Mouse (Mus musculus): Measurements from ENCODE around the gene Astn2.
A peak's percentile ranks its signal among the peaks of the same experiment; 100 is the strongest.

Astn2 gene

GRCm38 (mm10) chr4:65565493-65565892 is 838.9 kb downstream of the Astn2 start:
- no peak for DNase-seq (ENCODE audit: low spot score in 2 of 2)

GRCm38 (mm10) chr4:65548561-65548960 is 855.9 kb downstream of the Astn2 start:
- no peak for DNase-seq (ENCODE audit: low spot score in 2 of 2)

GRCm38 (mm10) chr4:65545582-65545981 is 858.8 kb downstream of the Astn2 start:
- DNase-seq (ENCODE audit: low spot score in 2 of 2) = no peak

GRCm38 (mm10) chr4:65532071-65532736 is 872.2 kb downstream of the Astn2 start:
- no peak for DNase-seq (ENCODE audit: low spot score in 2 of 2)

- no peak for DNase-seq (ENCODE audit: low spot score in 2 of 2)
These were observed 872.8 kb downstream of the Astn2 start for GRCm38 (mm10) chr4:65531621-65532020.

GRCm38 (mm10) chr4:65530901-65531300 is 873.5 kb downstream of the Astn2 start:
- DNase-seq (ENCODE audit: low spot score in 2 of 2) = no peak

- no peak for DNase-seq (ENCODE audit: low spot score in 2 of 2)
These were observed 896.3 kb downstream of the Astn2 start for GRCm38 (mm10) chr4:65508101-65508500.

- no peak for DNase-seq (ENCODE audit: low spot score in 2 of 2)
These were observed 897.5 kb downstream of the Astn2 start for GRCm38 (mm10) chr4:65506870-65507269.

- DNase-seq (ENCODE audit: low spot score in 2 of 2) = peak; percentile 37 to 45
These were observed 908.0 kb downstream of the Astn2 start for GRCm38 (mm10) chr4:65496463-65496834.

- DNase-seq (ENCODE audit: low spot score in 2 of 2) = no peak
These were observed 908.5 kb downstream of the Astn2 start for GRCm38 (mm10) chr4:65495705-65496462.

GRCm38 (mm10) chr4:65491541-65491940 is 912.9 kb downstream of the Astn2 start:
- no peak for DNase-seq (ENCODE audit: low spot score in 2 of 2)

- no peak for DNase-seq (ENCODE audit: low spot score in 2 of 2)
These were observed 914.7 kb downstream of the Astn2 start for GRCm38 (mm10) chr4:65489711-65490110.

- DNase-seq (ENCODE audit: low spot score in 2 of 2) = no peak
These were observed 922.8 kb downstream of the Astn2 start for GRCm38 (mm10) chr4:65481632-65482031.

GRCm38 (mm10) chr4:65477106-65477505 is 927.3 kb downstream of the Astn2 start:
- peak in 1 of 2 experiments; percentile 8 for DNase-seq (ENCODE audit: low spot score in 2 of 2)

GRCm38 (mm10) chr4:65475925-65476560 is 928.4 kb downstream of the Astn2 start:
- DNase-seq (ENCODE audit: low spot score in 2 of 2) = no peak

GRCm38 (mm10) chr4:65473141-65473540 is 931.3 kb downstream of the Astn2 start:
- DNase-seq (ENCODE audit: low spot score in 2 of 2) = no peak

- DNase-seq (ENCODE audit: low spot score in 2 of 2) = no peak
These were observed 955.2 kb downstream of the Astn2 start for GRCm38 (mm10) chr4:65449171-65449570.

GRCm38 (mm10) chr4:65441746-65442145 is 962.7 kb downstream of the Astn2 start:
- no peak for DNase-seq (ENCODE audit: low spot score in 2 of 2)

GRCm38 (mm10) chr4:65430804-65431203 is 973.6 kb downstream of the Astn2 start:
- peak in 1 of 2 experiments; percentile 8 for DNase-seq (ENCODE audit: low spot score in 2 of 2)

GRCm38 (mm10) chr4:65427480-65427879 is 976.9 kb downstream of the Astn2 start:
- no peak for DNase-seq (ENCODE audit: low spot score in 2 of 2)

GRCm38 (mm10) chr4:65426437-65426836 is 978.0 kb downstream of the Astn2 start:
- DNase-seq (ENCODE audit: low spot score in 2 of 2) = no peak

GRCm38 (mm10) chr4:65423068-65423625 is 981.3 kb downstream of the Astn2 start:
- DNase-seq (ENCODE audit: low spot score in 2 of 2) = no peak
